Mouse (Mus musculus): ENCODE measurements around the gene Oxtr. TPM values are rescaled to one million over a fixed set of nuclear protein-coding genes. Genes with fewer than 3 reads are reported as not detected.
A peak's percentile ranks its signal among the peaks of the same experiment; 100 is the strongest.

Oxtr gene
- 0.21 and 0.40 TPM in 2 replicates for polyA plus RNA-seq (2016; fragmentation: Nextera tagmentation; extraction: Ambion mirVana)

- peak within 1 kb of the TSS; percentile 51 for H3K9ac ChIP-seq (replicated peaks)
Measured at GRCm38 (mm10) chr6:112489910-112490559, at the start of gene Oxtr. TSS of gene Oxtr (minus strand) at chr6:112489943.

GRCm38 (mm10) chr6:112525434-112525833, 35.7 kb upstream of the Oxtr start:
- no peaks in the 10 kb centered on the region for H3K36me3 ChIP-seq
- no peak overlapping the region for H3K27ac ChIP-seq
- H3K9me3 ChIP-seq, result no peaks in the 10 kb centered on the region
- H3K9ac ChIP-seq (replicated peaks), result no peak overlapping the region
- 36% methylated on average over 5 of the region's 5 CpGs for WGBS
- no peak overlapping the region for H3K4me3 ChIP-seq (replicated peaks)
- ATAC-seq (ENCODE audit: insufficient number of reproducible peaks, insufficient read depth, low FRiP score, low TSS enrichment, low read depth), result no peak
- no peaks in the 10 kb centered on the region for H3K4me1 ChIP-seq (replicated peaks)
- no peak overlapping the region for H3K4me2 ChIP-seq
- H3K27me3 ChIP-seq, result no peaks in the 10 kb centered on the region; the same call in 1 of the 2 replicates

More at GRCm38 (mm10) chr6:112489910-112490559, at the start of gene Oxtr:
- no peaks in the 10 kb centered on the region for H3K9me3 ChIP-seq
- 7% methylated on average over 24 of the region's 24 CpGs for WGBS
- ATAC-seq (ENCODE audit: insufficient number of reproducible peaks, insufficient read depth, low FRiP score, low TSS enrichment, low read depth), result peak; percentile 30; the same call in 1 of the 2 replicates
- peak within 1 kb of the TSS; percentile 69 for H3K4me2 ChIP-seq
- no peaks in the 10 kb centered on the region for H3K36me3 ChIP-seq
- H3K4me1 ChIP-seq (replicated peaks), result peaks cover 28% of the 10 kb centered on the region
- H3K4me3 ChIP-seq (replicated peaks), result peak within 1 kb of the TSS; percentile 39
- H3K27ac ChIP-seq, result no peak within 1 kb of the TSS
- H3K27me3 ChIP-seq, result peaks cover 76% of the 10 kb centered on the region

DNA sequence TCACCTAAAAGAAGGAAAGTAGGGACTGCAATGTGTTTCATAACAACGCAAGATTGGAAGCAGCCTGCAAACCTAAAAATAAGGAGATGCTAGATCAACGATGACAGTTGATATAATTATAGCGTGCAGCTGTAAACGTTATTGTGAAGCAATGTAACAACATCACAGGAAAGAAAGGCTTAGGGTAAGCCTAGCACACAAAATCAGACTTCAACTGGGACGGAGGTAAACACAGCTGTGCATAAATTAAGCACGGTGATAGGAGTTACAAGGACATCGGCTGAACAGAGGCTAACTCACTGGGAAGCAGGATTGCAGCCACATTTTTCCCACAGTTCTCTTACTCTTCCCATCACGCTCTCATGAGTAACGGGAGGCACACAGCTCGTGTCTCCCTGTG, 34.7 kb upstream of the Oxtr start:
- 61% methylated on average over 10 of the region's 10 CpGs for WGBS
- Histone ChIP-seq H3K9ac (replicated peaks) (no peak overlapping the region), H3K4me1 (replicated peaks) (no peaks in the 10 kb centered on the region), H3K27me3 (no peaks in the 10 kb centered on the region; the same call in 1 of the 2 replicates), H3K27ac (no peak overlapping the region), H3K4me3 (replicated peaks) (no peak overlapping the region), H3K36me3 (no peaks in the 10 kb centered on the region), H3K4me2 (no peak overlapping the region), H3K9me3 (no peaks in the 10 kb centered on the region)
- ATAC-seq (ENCODE audit: insufficient number of reproducible peaks, insufficient read depth, low FRiP score, low TSS enrichment, low read depth), result no peak

DNA sequence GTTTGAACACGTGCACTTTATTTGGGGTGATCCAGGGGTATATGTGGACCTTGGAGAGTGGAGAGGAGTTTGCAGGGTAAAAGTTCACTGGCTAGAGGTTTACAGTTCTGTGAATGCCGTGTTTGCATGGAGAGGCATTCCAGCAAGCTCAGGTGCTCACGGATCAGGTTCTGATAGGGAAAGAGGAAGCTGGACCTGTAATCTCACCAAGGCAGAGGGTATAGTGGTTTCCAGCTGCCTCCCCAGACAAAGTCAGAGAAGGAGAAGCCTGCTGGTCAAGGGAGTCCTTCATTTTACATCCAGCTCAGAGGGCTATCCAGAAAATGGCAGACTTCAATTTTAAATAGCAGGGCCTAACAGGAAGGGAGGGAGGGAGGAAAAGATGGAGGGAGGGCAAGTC, 28.2 kb upstream of the Oxtr start:
- H3K27me3 ChIP-seq, result peaks cover 5% of the 10 kb centered on the region; the same call in 1 of the 2 replicates
- H3K9ac ChIP-seq (replicated peaks), result no peak overlapping the region
- no peak overlapping the region for H3K27ac ChIP-seq
- no peak overlapping the region for H3K4me2 ChIP-seq
- no peak for ATAC-seq (ENCODE audit: insufficient number of reproducible peaks, insufficient read depth, low FRiP score, low TSS enrichment, low read depth)
- peaks cover 3% of the 10 kb centered on the region; the same call in 1 of the 2 replicates for H3K4me1 ChIP-seq (replicated peaks)
- H3K4me3 ChIP-seq (replicated peaks), result no peak overlapping the region
- 81% methylated on average over 3 of the region's 3 CpGs for WGBS
- no peaks in the 10 kb centered on the region for H3K9me3 ChIP-seq
- no peaks in the 10 kb centered on the region for H3K36me3 ChIP-seq

DNA sequence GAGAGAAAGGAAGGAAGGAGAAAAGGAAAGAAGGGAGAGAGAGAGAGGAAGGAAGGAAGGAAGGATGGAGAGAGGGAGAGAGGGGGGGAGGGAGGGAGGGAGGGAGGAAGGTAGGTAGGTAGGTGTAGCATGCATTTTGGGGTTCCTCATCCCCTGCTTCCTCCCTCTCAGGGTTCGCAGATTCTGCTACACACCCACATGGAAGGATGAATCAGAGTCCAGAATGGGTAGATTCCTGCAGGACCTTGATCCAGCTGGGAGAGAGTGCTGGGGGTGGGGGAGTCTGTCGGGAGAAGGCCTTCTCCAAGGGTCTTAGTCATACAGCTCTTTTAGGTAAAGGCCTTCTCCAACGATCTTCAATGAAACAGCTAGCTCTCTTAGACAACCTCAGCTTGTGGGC, 27.8 kb upstream of the Oxtr start:
- Histone ChIP-seq H3K9me3 (no peaks in the 10 kb centered on the region), H3K9ac (replicated peaks) (no peak overlapping the region), H3K27ac (no peak overlapping the region), H3K4me1 (replicated peaks) (peaks cover 3% of the 10 kb centered on the region; the same call in 1 of the 2 replicates), H3K4me3 (replicated peaks) (no peak overlapping the region), H3K27me3 (peaks cover 5% of the 10 kb centered on the region; the same call in 1 of the 2 replicates), H3K36me3 (no peaks in the 10 kb centered on the region), H3K4me2 (no peak overlapping the region)
- WGBS, result 80% methylated on average over 3 of the region's 3 CpGs
- ATAC-seq (ENCODE audit: insufficient number of reproducible peaks, insufficient read depth, low FRiP score, low TSS enrichment, low read depth), result no peak

DNA sequence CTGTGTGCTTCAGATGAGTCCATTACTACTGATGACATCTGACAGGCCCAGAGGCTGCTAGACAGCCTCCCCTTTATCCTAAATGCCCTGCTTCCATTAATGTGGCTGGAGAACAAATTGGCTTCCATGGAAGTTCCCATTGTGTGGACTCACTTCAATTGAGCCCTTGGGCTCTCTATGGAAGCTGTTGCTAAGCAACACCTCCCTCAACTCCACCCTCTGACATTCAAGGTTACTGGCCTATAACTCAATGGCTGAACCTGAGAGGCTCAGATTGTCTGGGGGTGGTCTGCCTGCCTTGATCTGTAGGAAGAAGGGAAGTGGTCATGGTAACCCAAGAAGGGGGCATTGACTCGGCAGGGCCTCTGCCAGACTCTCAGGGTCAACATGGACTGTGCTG, 26.8 kb upstream of the Oxtr start:
- Histone ChIP-seq H3K4me2 (no peak overlapping the region), H3K9ac (replicated peaks) (no peak overlapping the region), H3K36me3 (no peaks in the 10 kb centered on the region), H3K4me3 (replicated peaks) (no peak overlapping the region), H3K27me3 (peaks cover 5% of the 10 kb centered on the region; the same call in 1 of the 2 replicates), H3K27ac (no peak overlapping the region), H3K9me3 (no peaks in the 10 kb centered on the region), H3K4me1 (replicated peaks) (peaks cover 3% of the 10 kb centered on the region; the same call in 1 of the 2 replicates)
- WGBS, result 32% methylated on average over 1 of the region's 1 CpGs
- ATAC-seq (ENCODE audit: insufficient number of reproducible peaks, insufficient read depth, low FRiP score, low TSS enrichment, low read depth), result no peak

- H3K36me3 ChIP-seq, result no peaks in the 10 kb centered on the region
- H3K4me2 ChIP-seq, result no peak overlapping the region
- 92% methylated on average over 6 of the region's 6 CpGs for WGBS
- H3K9ac ChIP-seq (replicated peaks), result no peak overlapping the region
- H3K4me1 ChIP-seq (replicated peaks), result peaks cover 13% of the 10 kb centered on the region
- no peak overlapping the region for H3K27ac ChIP-seq
- peaks cover 12% of the 10 kb centered on the region; the same call in 1 of the 2 replicates for H3K27me3 ChIP-seq
- H3K4me3 ChIP-seq (replicated peaks), result no peak overlapping the region
- H3K9me3 ChIP-seq, result no peaks in the 10 kb centered on the region
- no peak for ATAC-seq (ENCODE audit: insufficient number of reproducible peaks, insufficient read depth, low FRiP score, low TSS enrichment, low read depth)
Measured at GRCm38 (mm10) chr6:112514591-112514990, 24.8 kb upstream of the Oxtr start.

GRCm38 (mm10) chr6:112510346-112510745, 20.6 kb upstream of the Oxtr start:
- H3K27ac ChIP-seq, result no peak overlapping the region
- H3K4me2 ChIP-seq, result no peak overlapping the region
- peaks cover 10% of the 10 kb centered on the region; the same call in 1 of the 2 replicates for H3K27me3 ChIP-seq
- ATAC-seq (ENCODE audit: insufficient number of reproducible peaks, insufficient read depth, low FRiP score, low TSS enrichment, low read depth), result no peak
- H3K4me1 ChIP-seq (replicated peaks), result peaks cover 11% of the 10 kb centered on the region
- no peak overlapping the region for H3K9ac ChIP-seq (replicated peaks)
- WGBS, result 15% methylated on average over 4 of the region's 4 CpGs
- H3K4me3 ChIP-seq (replicated peaks), result no peak overlapping the region
- H3K36me3 ChIP-seq, result no peaks in the 10 kb centered on the region
- H3K9me3 ChIP-seq, result no peaks in the 10 kb centered on the region

- H3K4me1 ChIP-seq (replicated peaks), result peaks cover 11% of the 10 kb centered on the region
- H3K4me2 ChIP-seq, result no peak overlapping the region
- peaks cover 10% of the 10 kb centered on the region; the same call in 1 of the 2 replicates for H3K27me3 ChIP-seq
- H3K4me3 ChIP-seq (replicated peaks), result no peak overlapping the region
- no peak overlapping the region for H3K27ac ChIP-seq
- no peaks in the 10 kb centered on the region for H3K9me3 ChIP-seq
- no peaks in the 10 kb centered on the region for H3K36me3 ChIP-seq
- no peak for ATAC-seq (ENCODE audit: insufficient number of reproducible peaks, insufficient read depth, low FRiP score, low TSS enrichment, low read depth)
- no peak overlapping the region for H3K9ac ChIP-seq (replicated peaks)
- WGBS, result 46% methylated on average over 2 of the region's 2 CpGs
Measured at GRCm38 (mm10) chr6:112509590-112510131, 19.9 kb upstream of the Oxtr start.

DNA sequence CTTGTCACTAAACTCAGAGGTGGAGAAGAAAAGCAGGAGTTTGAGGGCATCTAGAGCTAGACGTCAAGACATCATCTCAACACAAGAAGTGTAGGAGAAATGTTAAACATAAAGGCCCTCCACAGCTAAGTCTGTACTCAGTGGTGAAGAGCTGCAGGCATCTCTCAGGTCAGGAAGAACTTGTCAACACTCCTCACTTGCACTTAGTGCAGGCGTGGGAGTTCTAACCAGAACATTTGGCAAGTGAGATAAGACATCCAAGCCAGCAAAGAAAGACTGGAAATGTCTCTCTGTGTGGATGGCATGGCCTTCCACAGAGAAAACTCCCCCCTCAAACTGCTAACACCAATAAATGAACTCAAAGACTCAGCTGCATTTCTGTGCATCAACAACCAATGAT, 17.9 kb upstream of the Oxtr start:
- Histone ChIP-seq H3K4me3 (replicated peaks) (no peak overlapping the region), H3K4me1 (replicated peaks) (peaks cover 11% of the 10 kb centered on the region), H3K27ac (no peak overlapping the region), H3K9me3 (no peaks in the 10 kb centered on the region), H3K9ac (replicated peaks) (no peak overlapping the region), H3K36me3 (no peaks in the 10 kb centered on the region), H3K27me3 (peaks cover 10% of the 10 kb centered on the region; the same call in 1 of the 2 replicates), H3K4me2 (no peak overlapping the region)
- ATAC-seq (ENCODE audit: insufficient number of reproducible peaks, insufficient read depth, low FRiP score, low TSS enrichment, low read depth), result no peak
- WGBS, result 55% methylated on average over 2 of the region's 2 CpGs

DNA sequence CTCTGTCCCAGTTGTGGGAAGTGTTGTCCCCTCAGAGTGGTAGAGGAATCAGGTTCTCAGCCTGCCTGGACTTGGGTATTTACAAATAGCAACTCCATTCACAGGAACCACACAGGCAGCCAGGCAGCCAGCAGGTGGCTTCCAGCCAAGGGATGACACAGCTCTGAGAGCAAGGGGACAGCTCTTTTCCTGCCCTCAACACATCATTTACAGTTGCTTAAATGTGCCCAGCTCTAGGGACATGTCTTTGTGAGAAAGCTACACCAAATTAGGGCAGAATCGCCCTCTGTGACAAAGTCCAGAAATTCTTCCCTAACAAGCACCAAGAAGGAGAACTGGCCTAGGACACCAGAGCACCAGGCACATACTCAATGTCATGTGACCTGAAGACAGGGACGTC, 11.4 kb upstream of the Oxtr start:
- ATAC-seq (ENCODE audit: insufficient number of reproducible peaks, insufficient read depth, low FRiP score, low TSS enrichment, low read depth), result no peak
- H3K4me1 ChIP-seq (replicated peaks), result peaks cover 2% of the 10 kb centered on the region
- 81% methylated on average over 2 of the region's 2 CpGs for WGBS
- H3K9ac ChIP-seq (replicated peaks), result no peak overlapping the region
- no peak overlapping the region for H3K4me2 ChIP-seq
- H3K27ac ChIP-seq, result no peak overlapping the region
- H3K27me3 ChIP-seq, result no peaks in the 10 kb centered on the region; the same call in 1 of the 2 replicates
- H3K36me3 ChIP-seq, result no peaks in the 10 kb centered on the region
- no peaks in the 10 kb centered on the region for H3K9me3 ChIP-seq
- H3K4me3 ChIP-seq (replicated peaks), result no peak overlapping the region

Data from limb, embryonic 12.5 days (tissue).